Mouse (Mus musculus) lung, adult 2 months (tissue): ENCODE data around the gene Csgalnact2.

Experiments
- CTCF ChIP-seq: fragments of 200-500 bp; IDR thresholded peaks from 2 replicates; pipeline ENCODE4 v1.5.1; 2011; ENCODE audit warnings: mild to moderate bottlenecking, low read length, control low read depth; ENCODE audit not compliant: insufficient read depth
- POLR2A ChIP-seq: fragments of 200-500 bp; IDR thresholded peaks from 2 replicates; pipeline ENCODE4 v1.6.1; 2011; ENCODE audit warnings: low read depth, mild to moderate bottlenecking, control low read depth, low read length, borderline replicate concordance; ENCODE audit errors: extremely low read depth

DNA sequence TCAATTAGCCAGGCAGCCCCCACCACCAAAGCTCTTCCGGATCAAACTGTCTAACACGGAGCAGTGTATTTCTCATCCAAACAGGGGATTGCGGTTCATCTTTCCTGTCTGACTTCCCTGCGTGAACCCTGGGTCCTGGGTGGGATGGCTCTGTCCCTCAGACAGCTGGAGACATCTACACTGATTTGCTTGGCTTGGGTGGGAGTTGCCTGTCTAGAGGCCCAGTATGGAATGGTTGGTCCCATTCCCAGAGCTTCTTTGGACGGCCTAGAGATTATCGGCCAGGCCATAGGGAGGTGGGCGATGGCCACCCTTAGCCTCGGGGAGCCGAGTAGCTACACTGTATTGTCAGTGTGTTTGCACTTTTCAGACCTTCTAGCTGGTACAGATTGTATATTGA, 48.1 kb downstream of the Csgalnact2 start:
- TF ChIP-seq CTCF (no peak), POLR2A (no peak)
